Mouse (Mus musculus): ENCODE measurements around the gene Sys1. TPM values are rescaled to one million over a fixed set of nuclear protein-coding genes. Genes with fewer than 3 reads are reported as not detected.

Sys1 gene
- polyA plus RNA-seq, 1 experiment from 2014 or later: 24.5 TPM

- peaks cover 13% of the 10 kb centered on the region for H3K4me1 ChIP-seq (ENCODE audit: control insufficient read depth, low read depth, low read length)
- no peak overlapping the region for H3K4me3 ChIP-seq (ENCODE audit: low read depth, low read length)
- peaks cover 5% of the 10 kb centered on the region for H3K36me3 ChIP-seq (ENCODE audit: control insufficient read depth, insufficient read depth)
- no peak overlapping the region for H3K9ac ChIP-seq (ENCODE audit: low read depth, low read length)
- no peak for ATAC-seq (ENCODE audit: low read depth)
- H3K4me2 ChIP-seq (ENCODE audit: low read depth, low read length): no peak overlapping the region
- no peak overlapping the region for H3K27ac ChIP-seq (ENCODE audit: low read length)
- no peaks in the 10 kb centered on the region for H3K27me3 ChIP-seq (ENCODE audit: control insufficient read depth, insufficient read depth, low read depth, low read length)
- no peaks in the 10 kb centered on the region for H3K9me3 ChIP-seq (replicated peaks; ENCODE audit: control insufficient read depth, low read length)
These were observed 8.4 kb downstream of the Sys1 start for GRCm38 (mm10) chr2:164465161-164465560.

DNA sequence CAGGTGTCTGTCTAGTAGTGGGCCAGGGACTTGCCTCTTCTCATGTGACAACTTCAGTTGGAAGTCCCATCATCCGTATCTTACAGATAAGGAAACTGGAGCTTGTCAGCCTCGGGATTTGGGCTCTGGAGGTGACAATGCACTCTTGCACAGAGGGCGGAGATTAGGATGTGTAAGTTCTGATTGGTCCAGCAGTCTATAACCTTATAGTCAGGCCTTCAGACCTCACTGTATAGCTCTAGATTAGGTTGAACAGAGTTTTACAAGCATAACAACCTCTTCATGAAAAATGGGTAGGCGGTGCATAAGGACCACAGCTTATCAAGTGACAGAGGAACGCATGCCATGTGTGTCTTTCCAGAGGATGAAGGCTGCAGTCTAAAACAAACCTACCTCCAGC lies 10.0 kb downstream of the Sys1 start:
- no peak overlapping the region for H3K4me2 ChIP-seq (ENCODE audit: low read depth, low read length)
- H3K9me3 ChIP-seq (replicated peaks; ENCODE audit: control insufficient read depth, low read length): no peaks in the 10 kb centered on the region
- H3K4me3 ChIP-seq (ENCODE audit: low read depth, low read length): no peak overlapping the region
- peaks cover 10% of the 10 kb centered on the region for H3K4me1 ChIP-seq (ENCODE audit: control insufficient read depth, low read depth, low read length)
- H3K27me3 ChIP-seq (ENCODE audit: control insufficient read depth, insufficient read depth, low read depth, low read length): no peaks in the 10 kb centered on the region
- WGBS (ENCODE audit: insufficient replicate concordance): 45% methylated on average over 5 of the region's 5 CpGs
- peak; percentile 73 for ATAC-seq (ENCODE audit: low read depth)
- no peak overlapping the region for H3K9ac ChIP-seq (ENCODE audit: low read depth, low read length)
- peaks cover 5% of the 10 kb centered on the region for H3K36me3 ChIP-seq (ENCODE audit: control insufficient read depth, insufficient read depth)
- no peak overlapping the region for H3K27ac ChIP-seq (ENCODE audit: low read length)

DNA sequence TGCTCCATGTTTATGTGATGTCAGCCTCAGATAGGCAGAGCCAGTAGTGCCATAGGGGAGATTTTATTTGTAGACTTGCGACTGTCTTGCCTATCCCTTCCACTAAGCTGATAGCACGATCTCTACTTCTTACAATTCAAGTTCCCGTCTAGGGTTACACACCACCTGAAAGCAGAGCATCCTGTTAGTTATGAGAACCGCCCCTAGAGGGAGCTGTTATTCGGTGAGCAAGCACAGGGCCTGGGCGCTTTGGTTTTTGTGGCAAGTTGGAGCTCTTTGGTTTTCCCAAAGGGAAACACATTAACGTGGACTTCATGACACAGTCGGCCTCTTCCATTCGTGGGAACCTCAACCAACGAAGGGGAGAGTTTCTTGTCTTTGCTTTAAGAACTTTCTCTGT lies 13.5 kb downstream of the Sys1 start:
- H3K27me3 ChIP-seq (ENCODE audit: control insufficient read depth, insufficient read depth, low read depth, low read length): no peaks in the 10 kb centered on the region
- no peak overlapping the region for H3K4me2 ChIP-seq (ENCODE audit: low read depth, low read length)
- no peak for ATAC-seq (ENCODE audit: low read depth)
- H3K36me3 ChIP-seq (ENCODE audit: control insufficient read depth, insufficient read depth): no peaks in the 10 kb centered on the region
- no peaks in the 10 kb centered on the region for H3K4me1 ChIP-seq (ENCODE audit: control insufficient read depth, low read depth, low read length)
- H3K4me3 ChIP-seq (ENCODE audit: low read depth, low read length): no peak overlapping the region
- H3K27ac ChIP-seq (ENCODE audit: low read length): no peak overlapping the region
- H3K9ac ChIP-seq (ENCODE audit: low read depth, low read length): no peak overlapping the region
- no peaks in the 10 kb centered on the region for H3K9me3 ChIP-seq (replicated peaks; ENCODE audit: control insufficient read depth, low read length)
- WGBS (ENCODE audit: insufficient replicate concordance): 21% methylated on average over 10 of the region's 10 CpGs

DNA sequence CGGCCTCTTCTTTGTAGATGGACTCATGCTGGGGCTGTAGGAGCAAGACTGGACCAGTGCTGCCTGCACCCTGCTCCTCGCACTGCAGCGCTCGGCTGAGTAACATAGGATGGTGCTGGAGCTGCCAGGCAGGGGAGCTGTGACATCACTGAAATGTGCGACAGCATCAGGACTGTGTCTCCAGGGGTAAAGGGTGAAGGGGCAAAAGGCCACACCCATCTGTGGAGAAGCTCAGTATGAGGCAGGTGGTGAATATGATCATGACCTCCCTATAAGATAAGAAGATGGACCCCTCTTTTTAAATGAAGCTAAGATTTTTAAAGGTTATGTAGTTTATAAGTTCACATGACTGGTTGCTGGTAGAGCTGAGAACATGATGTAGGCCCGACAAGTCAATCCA lies 16.9 kb downstream of the Sys1 start, which contains the start of gene Trp53tg5:
Gene Trp53tg5, minus strand, starts transcription at position 101 of the 400 bp plus-strand sequence.
- H3K9me3 ChIP-seq (replicated peaks; ENCODE audit: control insufficient read depth, low read length): no peaks in the 10 kb centered on the region
- H3K4me3 ChIP-seq (ENCODE audit: low read depth, low read length): no peak within 1 kb of the TSS
- H3K9ac ChIP-seq (ENCODE audit: low read depth, low read length): no peak within 1 kb of the TSS
- no peak within 1 kb of the TSS for H3K27ac ChIP-seq (ENCODE audit: low read length)
- H3K27me3 ChIP-seq (ENCODE audit: control insufficient read depth, insufficient read depth, low read depth, low read length): no peaks in the 10 kb centered on the region
- ATAC-seq (ENCODE audit: low read depth): no peak
- no peaks in the 10 kb centered on the region for H3K36me3 ChIP-seq (ENCODE audit: control insufficient read depth, insufficient read depth)
- H3K4me1 ChIP-seq (ENCODE audit: control insufficient read depth, low read depth, low read length): no peaks in the 10 kb centered on the region
- H3K4me2 ChIP-seq (ENCODE audit: low read depth, low read length): no peak within 1 kb of the TSS
- 72% methylated on average over 6 of the region's 6 CpGs for WGBS (ENCODE audit: insufficient replicate concordance)

DNA sequence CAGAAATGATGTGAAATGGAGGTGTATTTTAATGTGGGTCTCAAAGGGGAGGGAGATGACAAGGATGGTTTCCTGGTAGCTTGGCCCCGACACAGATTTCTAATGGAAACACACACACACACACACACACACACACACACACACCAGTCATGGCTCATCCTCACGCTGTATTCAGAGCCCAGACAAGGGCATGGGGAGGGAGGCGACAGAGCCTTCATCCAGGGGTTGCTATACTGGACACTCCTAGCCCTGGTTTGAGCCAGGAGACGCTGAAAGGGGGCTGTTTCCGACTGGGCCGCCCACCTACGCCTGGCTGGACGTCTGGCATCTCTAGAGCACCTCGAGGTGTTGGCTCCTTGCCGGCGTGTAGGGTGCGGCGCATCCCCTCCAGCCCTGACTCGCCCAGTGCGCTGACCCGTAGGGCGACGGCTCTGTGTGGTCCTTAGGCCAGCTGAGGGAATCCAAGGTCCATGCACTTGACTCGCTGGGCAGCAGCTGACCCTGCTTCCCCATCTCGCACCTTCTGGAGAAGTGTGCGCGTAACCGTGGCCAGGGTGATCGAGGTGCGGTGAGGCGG lies 29.0 kb downstream of the Sys1 start, which contains the start of gene Dbndd2:
Gene Dbndd2, plus strand, starts transcription at position 426 of the 577 bp plus-strand sequence.
- peak; percentile 37; the same call in 1 of the 2 replicates for ATAC-seq (ENCODE audit: low read depth)
- 5% methylated on average over 26 of the region's 26 CpGs for WGBS (ENCODE audit: insufficient replicate concordance)
- Histone ChIP-seq H3K27me3 (ENCODE audit: control insufficient read depth, insufficient read depth, low read depth, low read length) (peaks cover 33% of the 10 kb centered on the region), H3K4me3 (ENCODE audit: low read depth, low read length) (peak within 1 kb of the TSS; percentile 62), H3K27ac (ENCODE audit: low read length) (no peak within 1 kb of the TSS), H3K9ac (ENCODE audit: low read depth, low read length) (peak within 1 kb of the TSS; percentile 47; the same call in 1 of the 2 replicates), H3K4me1 (ENCODE audit: control insufficient read depth, low read depth, low read length) (no peaks in the 10 kb centered on the region; the same call in 1 of the 2 replicates), H3K4me2 (ENCODE audit: low read depth, low read length) (peak within 1 kb of the TSS; percentile 76), H3K36me3 (ENCODE audit: control insufficient read depth, insufficient read depth) (no peaks in the 10 kb centered on the region), H3K9me3 (replicated peaks; ENCODE audit: control insufficient read depth, low read length) (no peaks in the 10 kb centered on the region)

DNA sequence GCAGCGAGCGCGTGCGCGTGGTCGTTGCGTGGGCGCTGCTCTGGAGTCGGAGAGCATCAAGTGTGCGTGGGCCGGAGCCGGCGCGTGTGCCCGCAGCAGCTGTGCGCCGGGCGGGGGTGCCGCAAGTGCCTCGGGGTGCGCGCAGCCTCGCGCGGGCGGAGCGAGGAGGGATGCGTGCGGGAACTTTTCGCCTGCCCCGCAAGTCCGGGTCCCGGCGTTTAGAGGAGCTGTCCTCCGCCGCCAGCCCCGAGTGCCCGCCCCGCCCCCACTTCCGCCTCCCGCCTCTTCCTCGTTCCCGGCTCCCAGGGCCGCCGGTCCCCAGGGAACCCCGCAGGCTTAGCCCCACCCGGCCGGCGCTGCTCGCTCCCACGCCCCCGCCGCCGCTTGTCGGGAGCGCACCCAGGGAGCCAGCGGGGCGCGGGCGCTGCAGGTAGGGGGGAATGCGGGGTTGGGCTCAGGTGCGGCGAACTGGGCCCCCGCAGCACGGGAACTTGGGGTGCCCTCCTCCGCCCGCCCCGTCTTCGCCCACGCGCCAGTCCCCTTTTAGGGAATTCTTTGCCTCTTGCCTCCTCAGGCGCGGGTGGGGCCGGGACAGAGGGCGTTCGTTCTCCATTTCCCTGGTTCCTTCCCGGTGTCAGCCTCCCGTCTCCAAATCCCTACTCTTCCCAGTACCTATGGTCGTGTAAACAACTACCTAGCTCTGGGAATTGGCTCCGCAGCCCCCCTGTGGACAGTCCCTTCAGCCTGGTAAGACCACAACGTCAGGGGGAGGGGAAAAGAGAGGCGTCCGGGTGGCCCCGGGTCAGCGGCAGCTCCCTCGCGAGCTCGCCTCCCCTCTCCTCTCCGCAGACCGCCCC lies 29.7 kb downstream of the Sys1 start:
- no peaks in the 10 kb centered on the region for H3K9me3 ChIP-seq (replicated peaks; ENCODE audit: control insufficient read depth, low read length)
- H3K27me3 ChIP-seq (ENCODE audit: control insufficient read depth, insufficient read depth, low read depth, low read length): peaks cover 33% of the 10 kb centered on the region
- peak overlapping the region; percentile 76 for H3K4me2 ChIP-seq (ENCODE audit: low read depth, low read length)
- H3K4me3 ChIP-seq (ENCODE audit: low read depth, low read length): peak overlapping the region; percentile 62
- H3K4me1 ChIP-seq (ENCODE audit: control insufficient read depth, low read depth, low read length): no peaks in the 10 kb centered on the region; the same call in 1 of the 2 replicates
- 1% methylated on average over 73 of the region's 90 CpGs for WGBS (ENCODE audit: insufficient replicate concordance)
- H3K36me3 ChIP-seq (ENCODE audit: control insufficient read depth, insufficient read depth): no peaks in the 10 kb centered on the region
- ATAC-seq (ENCODE audit: low read depth): peak; percentile 39; the same call in 1 of the 2 replicates
- H3K27ac ChIP-seq (ENCODE audit: low read length): no peak overlapping the region
- H3K9ac ChIP-seq (ENCODE audit: low read depth, low read length): peak overlapping the region; percentile 47; the same call in 1 of the 2 replicates

GRCm38 (mm10) chr2:164487115-164487527 lies 30.4 kb downstream of the Sys1 start:
- WGBS (ENCODE audit: insufficient replicate concordance): 11% methylated on average over 11 of the region's 11 CpGs

DNA sequence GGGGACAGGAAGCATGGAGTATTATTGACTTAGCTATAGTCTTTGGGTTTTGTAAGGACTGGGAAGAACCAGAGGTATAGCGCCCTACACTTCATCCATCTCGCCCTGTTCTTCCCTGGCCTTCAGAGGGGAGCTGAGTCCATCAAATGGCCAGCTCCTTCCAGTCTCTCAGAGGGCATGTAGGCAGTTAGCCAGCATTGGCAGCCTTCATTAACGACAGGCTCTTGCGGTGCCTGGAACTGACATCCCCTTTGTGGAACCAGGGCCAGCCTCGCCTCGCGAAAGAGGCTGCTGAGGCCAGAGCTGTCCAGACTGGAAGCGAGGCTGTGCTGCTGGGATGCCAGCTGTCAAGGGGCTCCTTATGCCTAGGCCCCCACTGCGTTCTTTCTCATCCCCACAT lies 31.0 kb downstream of the Sys1 start:
- H3K4me3 ChIP-seq (ENCODE audit: low read depth, low read length): no peak overlapping the region
- 62% methylated on average over 9 of the region's 9 CpGs for WGBS (ENCODE audit: insufficient replicate concordance)
- H3K27ac ChIP-seq (ENCODE audit: low read length): no peak overlapping the region
- no peaks in the 10 kb centered on the region for H3K36me3 ChIP-seq (ENCODE audit: control insufficient read depth, insufficient read depth)
- no peaks in the 10 kb centered on the region; the same call in 1 of the 2 replicates for H3K4me1 ChIP-seq (ENCODE audit: control insufficient read depth, low read depth, low read length)
- H3K4me2 ChIP-seq (ENCODE audit: low read depth, low read length): no peak overlapping the region
- peaks cover 33% of the 10 kb centered on the region for H3K27me3 ChIP-seq (ENCODE audit: control insufficient read depth, insufficient read depth, low read depth, low read length)
- no peaks in the 10 kb centered on the region for H3K9me3 ChIP-seq (replicated peaks; ENCODE audit: control insufficient read depth, low read length)
- no peak for ATAC-seq (ENCODE audit: low read depth)
- no peak overlapping the region for H3K9ac ChIP-seq (ENCODE audit: low read depth, low read length)

More at GRCm38 (mm10) chr2:164487115-164487527, 30.4 kb downstream of the Sys1 start:
- H3K27me3 ChIP-seq (ENCODE audit: control insufficient read depth, insufficient read depth, low read depth, low read length): peaks cover 33% of the 10 kb centered on the region
- H3K4me3 ChIP-seq (ENCODE audit: low read depth, low read length): peak overlapping the region; percentile 62
- H3K9ac ChIP-seq (ENCODE audit: low read depth, low read length): peak overlapping the region; percentile 47; the same call in 1 of the 2 replicates
- no peak overlapping the region for H3K27ac ChIP-seq (ENCODE audit: low read length)
- ATAC-seq (ENCODE audit: low read depth): no peak
- no peaks in the 10 kb centered on the region for H3K36me3 ChIP-seq (ENCODE audit: control insufficient read depth, insufficient read depth)
- no peaks in the 10 kb centered on the region; the same call in 1 of the 2 replicates for H3K4me1 ChIP-seq (ENCODE audit: control insufficient read depth, low read depth, low read length)
- H3K4me2 ChIP-seq (ENCODE audit: low read depth, low read length): peak overlapping the region; percentile 76
- H3K9me3 ChIP-seq (replicated peaks; ENCODE audit: control insufficient read depth, low read length): no peaks in the 10 kb centered on the region

GRCm38 (mm10) chr2:164494126-164494525 lies 37.4 kb downstream of the Sys1 start:
- H3K4me2 ChIP-seq (ENCODE audit: low read depth, low read length): no peak overlapping the region
- no peak overlapping the region for H3K27ac ChIP-seq (ENCODE audit: low read length)
- no peaks in the 10 kb centered on the region for H3K27me3 ChIP-seq (ENCODE audit: control insufficient read depth, insufficient read depth, low read depth, low read length)
- no peaks in the 10 kb centered on the region for H3K36me3 ChIP-seq (ENCODE audit: control insufficient read depth, insufficient read depth)
- peaks cover 14% of the 10 kb centered on the region for H3K4me1 ChIP-seq (ENCODE audit: control insufficient read depth, low read depth, low read length)
- 42% methylated on average over 2 of the region's 2 CpGs for WGBS (ENCODE audit: insufficient replicate concordance)
- no peak overlapping the region for H3K4me3 ChIP-seq (ENCODE audit: low read depth, low read length)
- no peaks in the 10 kb centered on the region for H3K9me3 ChIP-seq (replicated peaks; ENCODE audit: control insufficient read depth, low read length)
- no peak overlapping the region for H3K9ac ChIP-seq (ENCODE audit: low read depth, low read length)
- no peak for ATAC-seq (ENCODE audit: low read depth)
